Mouse (Mus musculus): ENCODE data around the gene Rdh16. TPM values are rescaled to one million over a fixed set of nuclear protein-coding genes. Genes with fewer than 3 reads are reported as not detected.
A peak's percentile ranks its signal among the peaks of the same experiment; 100 is the strongest.
"Not testable (repeated sequence)": the region's sequence is repeated elsewhere in the genome, so short reads cannot be mapped to it uniquely, and the experiment has no call there.

Gene Rdh16
- total RNA-seq, 2 experiments from 2014 or later, result not detected

DNA sequence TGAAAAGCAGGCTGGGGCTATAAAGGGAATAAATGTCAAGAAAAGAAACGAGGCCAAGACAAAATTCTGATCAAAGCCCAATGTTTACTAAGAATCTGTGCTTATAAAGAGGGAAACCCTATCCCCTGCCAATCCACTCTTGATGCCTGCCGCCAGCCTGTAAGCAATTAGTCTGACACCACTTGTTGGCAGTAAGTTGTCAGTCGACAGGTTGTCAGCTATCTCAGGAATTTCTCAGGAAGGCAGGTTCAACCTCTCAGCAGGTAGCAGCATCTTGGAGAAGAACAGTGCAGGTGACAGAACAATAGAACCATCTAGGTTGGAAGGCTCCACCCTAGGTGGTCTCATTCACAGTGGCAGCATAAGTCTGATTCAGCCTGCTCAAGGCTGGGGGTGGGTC, 28.2 kb downstream of the Rdh16 start:
- no peak for ATAC-seq (ENCODE audit: poor library complexity, severe bottlenecking)

DNA sequence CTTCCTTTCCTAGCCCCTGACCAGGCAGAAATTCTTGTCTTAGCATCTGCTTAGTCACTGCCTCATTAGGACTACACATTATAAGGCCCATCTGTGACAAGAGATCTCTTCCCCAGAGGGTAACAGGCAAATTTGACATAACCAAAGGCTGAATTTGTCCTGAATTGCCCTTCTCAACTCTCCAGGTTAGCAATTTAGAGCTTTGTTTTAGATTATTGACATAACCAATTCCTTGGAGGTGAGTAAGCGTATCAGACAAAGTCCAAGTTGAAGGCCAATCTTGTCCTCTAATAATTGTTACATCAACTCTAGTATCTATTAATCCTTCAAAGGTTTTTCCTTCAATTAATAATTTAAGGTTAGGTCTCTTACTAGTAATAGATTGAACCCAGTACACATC, 33.2 kb downstream of the Rdh16 start:
- not testable (repeated sequence) for ATAC-seq (ENCODE audit: poor library complexity, severe bottlenecking)

DNA sequence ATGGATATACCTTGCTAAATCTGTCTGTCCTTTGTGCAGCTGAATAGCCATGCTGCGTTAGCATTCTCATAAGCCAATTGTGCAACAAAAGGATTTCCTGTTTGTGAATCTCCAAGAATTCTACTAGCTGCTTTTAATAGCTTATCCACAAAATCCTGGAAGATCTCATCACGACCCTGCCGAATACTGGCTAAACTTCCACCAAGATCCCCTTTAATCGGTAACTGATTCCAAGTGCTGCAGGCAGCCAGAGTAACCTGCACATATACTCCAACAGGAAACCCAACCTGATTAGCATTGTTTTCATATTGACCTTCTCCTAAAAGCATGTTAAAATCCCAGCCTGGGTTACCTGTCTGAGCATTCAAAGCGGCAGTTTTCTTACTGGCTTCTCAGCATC, 34.3 kb downstream of the Rdh16 start:
- no peak for ATAC-seq (ENCODE audit: poor library complexity, severe bottlenecking)

DNA sequence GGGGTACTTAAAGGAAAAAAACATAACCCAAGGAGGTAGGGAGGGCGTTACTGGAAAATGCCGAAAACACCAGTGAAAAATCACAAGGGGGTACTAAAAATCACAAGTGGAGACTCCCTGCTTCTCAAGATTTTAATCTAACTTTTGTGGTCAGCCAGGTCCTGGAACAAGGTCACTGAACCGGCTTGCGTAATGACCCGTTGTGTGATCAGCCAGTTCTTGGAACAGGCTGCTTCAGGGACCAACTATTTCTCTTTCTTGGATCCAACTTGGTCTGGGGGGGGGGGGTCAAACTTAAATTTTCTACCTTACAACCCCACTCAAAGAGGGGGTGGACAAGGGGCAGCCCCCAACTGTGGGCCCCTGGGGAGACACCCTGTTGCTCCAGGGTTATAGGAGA, 36.8 kb downstream of the Rdh16 start:
- ATAC-seq (ENCODE audit: poor library complexity, severe bottlenecking), result not testable (repeated sequence)

DNA sequence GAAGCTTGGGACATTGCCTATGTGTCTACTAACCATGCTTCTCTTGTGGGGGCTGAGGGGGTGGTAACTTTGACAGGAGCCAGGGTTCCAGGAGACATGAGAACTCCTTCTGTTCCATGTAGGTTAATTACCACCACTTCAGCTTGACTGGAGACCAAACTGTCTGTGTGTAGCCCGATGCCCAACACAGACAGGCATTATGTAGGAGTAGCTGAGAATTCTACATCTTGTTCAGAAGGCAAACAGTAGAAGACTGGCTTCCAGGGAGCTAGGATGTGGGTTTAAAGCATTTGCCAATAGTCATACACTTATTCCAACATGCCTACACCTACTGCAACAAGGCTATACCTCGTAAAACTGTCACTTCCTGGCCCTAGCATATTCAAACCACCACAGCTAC, 37.6 kb downstream of the Rdh16 start:
- ATAC-seq (ENCODE audit: poor library complexity, severe bottlenecking), result no peak

DNA sequence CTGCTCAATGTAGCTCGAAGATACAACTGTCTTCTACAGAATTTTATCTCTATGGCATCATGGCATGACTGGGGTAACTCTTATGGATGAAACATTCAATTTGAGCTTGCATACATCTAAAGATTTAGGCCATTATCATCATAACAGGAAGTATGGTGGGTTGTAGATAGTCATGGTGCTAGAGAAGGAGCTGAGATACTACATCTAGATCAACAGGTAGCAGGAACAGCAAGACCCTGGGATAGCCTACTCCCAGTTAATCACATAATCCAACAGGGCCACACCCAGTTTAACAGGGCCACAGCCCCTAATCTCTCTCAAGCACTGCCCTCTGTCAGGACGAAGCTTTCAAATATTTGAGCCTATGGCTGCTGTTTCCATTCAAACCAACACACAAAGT, 39.8 kb downstream of the Rdh16 start:
- no peak for ATAC-seq (ENCODE audit: poor library complexity, severe bottlenecking)

DNA sequence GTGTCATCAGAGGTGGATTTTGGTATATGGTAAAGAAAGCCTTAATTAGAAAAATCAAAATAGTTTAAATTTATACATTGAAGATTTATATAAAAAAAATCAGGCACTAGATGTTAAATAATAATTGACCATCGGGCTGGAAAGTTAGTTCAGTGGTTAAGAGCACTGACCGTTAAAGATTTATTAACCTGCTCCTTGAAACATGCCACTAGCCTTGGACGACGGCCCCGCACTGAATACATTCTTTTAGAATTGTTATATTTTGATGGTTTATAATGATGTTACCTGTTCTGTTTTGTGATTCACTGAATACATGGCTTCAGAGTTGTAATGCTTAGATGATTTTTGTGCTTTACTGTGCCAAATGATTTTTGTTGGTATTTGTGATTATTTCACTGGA, 45.0 kb downstream of the Rdh16 start:
- not testable (repeated sequence) for ATAC-seq (ENCODE audit: poor library complexity, severe bottlenecking)

DNA sequence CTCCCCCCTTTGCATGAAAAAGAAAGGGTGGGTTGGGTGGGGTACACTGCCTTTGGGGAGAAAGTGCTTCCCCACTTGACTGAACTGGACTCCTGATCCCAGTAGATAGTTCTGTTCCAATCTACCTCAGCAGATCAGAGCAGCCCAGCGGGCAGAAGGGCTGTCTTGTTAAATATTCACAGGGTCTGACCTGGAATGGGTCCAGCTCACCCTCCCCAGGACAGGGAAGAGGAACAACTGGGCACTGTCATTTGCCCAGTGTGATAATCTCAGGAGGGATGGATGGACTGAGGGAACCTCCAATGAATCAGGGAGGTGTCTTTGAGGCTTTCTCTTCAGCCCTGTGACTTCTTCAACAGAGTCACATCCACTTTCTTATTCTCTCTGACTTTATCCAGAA, 47.1 kb downstream of the Rdh16 start:
- ATAC-seq (ENCODE audit: poor library complexity, severe bottlenecking), result no peak

DNA sequence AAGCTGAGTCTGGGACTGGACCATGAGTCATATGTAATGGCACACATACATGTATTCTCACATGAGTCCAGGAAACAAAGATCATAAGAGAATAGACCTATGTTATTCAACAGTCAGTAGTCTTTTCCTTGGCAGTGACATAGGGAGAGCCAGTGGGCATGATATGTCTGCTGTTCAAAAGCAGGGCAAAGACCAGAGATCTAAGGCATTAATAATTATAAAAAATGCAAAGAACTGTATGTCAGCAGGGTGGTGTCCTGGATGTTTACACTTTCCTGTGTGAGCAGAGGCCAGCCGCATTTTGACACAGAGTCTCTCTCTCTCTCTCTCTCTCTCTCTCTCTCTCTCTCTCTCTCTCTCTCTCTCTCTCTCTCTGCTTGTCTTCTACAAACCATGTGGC, 48.7 kb downstream of the Rdh16 start, which contains the start of gene Rdh19:
Gene Rdh19 (plus strand): TSS at position 301 of the 400 bp plus-strand sequence.
- no peak for ATAC-seq (ENCODE audit: poor library complexity, severe bottlenecking)

DNA sequence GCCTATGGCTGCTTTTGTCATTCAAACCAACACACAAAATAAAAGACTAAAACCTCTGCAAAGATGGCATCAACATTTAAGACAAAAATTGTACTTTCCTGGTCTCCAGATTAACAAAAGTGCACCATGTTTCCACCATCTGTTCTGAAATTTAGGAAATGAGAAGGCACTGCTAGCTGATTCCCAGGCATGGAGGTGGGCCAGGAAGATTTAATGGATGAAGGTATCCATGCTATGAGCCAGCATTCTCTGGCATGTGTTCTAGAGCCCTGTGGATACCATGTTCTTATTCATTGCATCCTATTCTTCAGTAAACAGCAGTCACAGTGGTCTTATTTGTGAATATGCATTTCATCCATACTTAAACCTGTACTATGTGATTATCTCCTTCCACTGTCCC, 55.4 kb downstream of the Rdh16 start:
- ATAC-seq (ENCODE audit: poor library complexity, severe bottlenecking), result no peak

DNA sequence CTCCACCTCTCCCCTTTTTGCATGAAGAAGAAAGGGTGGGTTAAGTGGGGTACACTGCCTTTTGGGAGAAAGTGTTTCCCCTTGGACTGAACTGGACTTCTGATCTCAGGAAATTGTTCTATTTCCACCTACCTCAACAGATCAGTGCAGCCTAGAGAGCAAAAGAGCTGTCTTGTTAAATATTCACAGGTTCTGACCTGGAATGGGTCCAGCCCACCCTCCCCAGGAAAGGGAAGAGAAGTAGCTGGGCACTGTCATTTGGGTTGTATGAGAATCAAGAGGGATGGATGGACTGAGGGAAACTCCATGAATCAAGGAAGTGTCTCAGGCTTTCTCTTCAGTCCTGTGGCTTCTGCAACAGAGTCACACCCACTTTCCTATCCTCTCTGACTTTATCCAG, 64.0 kb downstream of the Rdh16 start:
- no peak for ATAC-seq (ENCODE audit: poor library complexity, severe bottlenecking)

DNA sequence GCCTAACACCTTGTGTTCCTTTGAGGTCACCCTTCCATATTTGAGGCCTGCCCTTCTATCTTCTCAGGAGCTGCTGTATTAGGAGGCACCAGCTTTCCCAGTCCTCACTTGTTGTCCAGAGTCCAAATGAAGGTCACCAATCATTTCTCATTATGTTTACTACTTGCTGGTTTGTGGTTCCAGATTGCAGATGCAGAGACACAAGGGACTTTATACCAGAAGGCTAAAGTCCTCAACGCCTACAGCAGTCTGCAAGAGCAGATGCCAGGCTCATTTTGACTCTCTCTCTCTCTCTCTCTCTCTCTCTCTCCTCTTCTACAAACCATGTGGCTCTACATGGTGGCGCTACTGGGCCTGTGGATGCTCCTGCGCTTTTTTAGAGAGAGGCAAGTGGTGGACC, 65.3 kb downstream of the Rdh16 start, which contains the start of gene Rdh16f2:
Gene Rdh16f2 (plus strand): TSS at position 243 of the 400 bp plus-strand sequence.
- no peak for ATAC-seq (ENCODE audit: poor library complexity, severe bottlenecking)

DNA sequence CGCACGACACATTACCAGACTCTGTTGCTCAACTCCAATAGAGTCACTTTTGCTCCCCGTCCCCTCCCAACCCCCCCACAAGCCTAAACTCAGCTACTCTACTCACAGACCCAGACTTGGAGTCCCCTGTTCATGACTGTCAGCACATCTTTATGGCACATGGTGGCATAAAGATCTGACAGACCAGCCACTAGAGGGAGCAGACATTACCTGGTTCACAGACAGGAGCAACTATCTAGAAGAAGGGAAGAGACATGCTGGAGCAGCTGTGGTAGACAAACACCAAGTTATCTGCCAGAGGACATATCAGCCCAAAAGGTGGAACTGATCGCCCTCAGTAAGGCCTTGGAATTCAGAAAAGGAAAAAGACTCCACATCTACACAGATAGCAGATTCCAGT, 71.5 kb downstream of the Rdh16 start:
- ATAC-seq (ENCODE audit: poor library complexity, severe bottlenecking), result no peak

DNA sequence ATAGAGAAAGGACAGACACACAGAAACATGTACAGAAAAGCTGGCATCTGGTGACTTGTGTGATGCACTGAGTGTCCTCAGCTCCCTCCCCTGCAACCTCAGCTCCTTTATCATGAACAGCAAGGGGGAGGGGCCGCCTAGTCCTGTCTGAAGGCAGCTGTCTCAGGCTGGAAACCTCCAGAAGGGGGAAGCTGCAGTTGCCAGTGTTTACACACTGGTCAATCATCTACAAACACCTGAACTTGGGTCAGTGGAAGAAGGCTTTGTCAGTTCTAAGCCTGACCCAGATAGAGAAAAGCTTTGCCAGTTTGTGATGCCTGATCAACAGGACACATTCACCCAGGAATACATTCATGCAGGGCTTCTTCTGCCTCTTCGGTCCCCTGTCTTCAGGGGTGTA, 76.7 kb downstream of the Rdh16 start:
- no peak for ATAC-seq (ENCODE audit: poor library complexity, severe bottlenecking)

DNA sequence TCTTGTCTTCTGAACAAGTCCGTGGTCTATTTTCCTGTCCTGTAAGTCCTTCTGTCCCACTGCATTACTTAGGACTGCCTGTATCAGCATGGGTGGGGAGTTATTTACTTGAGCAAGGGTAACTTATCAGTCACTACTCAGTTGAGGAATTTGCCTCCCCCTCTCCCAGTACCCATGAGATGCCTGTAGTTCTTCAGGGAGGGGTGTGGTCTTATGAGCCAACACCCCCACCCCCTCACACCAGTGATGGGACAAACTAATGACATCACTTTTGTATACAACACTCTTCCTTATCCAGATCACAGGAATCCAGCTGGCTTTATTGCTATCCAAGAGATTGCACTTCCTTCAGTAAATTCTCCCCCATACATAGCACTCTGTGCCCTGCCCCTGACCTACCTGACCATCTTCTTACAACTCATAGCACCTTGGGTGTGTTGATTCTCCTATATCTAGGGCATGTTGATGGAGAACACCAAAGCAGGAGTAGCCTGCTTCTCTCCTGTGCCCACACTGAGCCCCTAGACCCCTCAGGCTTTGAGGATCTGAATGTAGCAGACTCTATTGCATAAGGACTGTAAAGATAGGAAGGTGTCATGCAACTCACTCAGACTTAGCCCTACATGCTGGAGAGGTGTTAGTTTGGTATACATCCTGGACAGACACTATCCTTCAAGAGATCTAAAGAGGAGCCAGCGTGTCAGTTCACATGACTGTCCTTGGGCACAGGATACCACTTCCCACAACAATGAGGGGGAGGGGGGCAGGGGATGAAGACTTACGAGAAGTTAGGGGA, 77.5 kb downstream of the Rdh16 start:
- no peak for ATAC-seq (ENCODE audit: poor library complexity, severe bottlenecking)

DNA sequence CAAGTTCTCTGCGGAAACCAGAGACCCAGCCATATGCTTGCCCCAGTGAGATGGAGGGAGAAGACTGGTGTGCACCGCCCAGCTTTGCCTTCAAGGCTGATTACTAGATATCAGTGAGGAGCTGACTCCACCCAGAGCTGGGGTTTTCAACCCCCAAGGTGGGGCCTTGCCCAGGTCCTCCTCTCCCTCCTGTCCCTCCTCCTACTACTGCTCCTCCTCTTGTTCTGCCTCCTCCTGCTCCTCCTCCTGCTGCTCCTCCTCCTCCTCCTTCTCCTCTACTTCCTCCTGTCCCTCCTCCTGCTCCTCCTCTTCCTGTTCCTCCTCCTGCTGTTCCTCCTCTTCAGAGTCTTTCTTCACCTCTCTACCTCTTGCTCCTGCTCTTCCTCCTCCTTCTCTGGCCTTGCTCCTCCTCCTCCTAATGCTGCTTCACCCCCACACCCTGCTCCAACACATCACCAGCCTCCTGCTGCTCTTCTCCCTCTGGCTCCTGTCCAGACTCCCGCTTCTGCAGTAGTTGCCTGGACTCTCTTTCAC, 78.3 kb downstream of the Rdh16 start:
- ATAC-seq (ENCODE audit: poor library complexity, severe bottlenecking), result no peak

DNA sequence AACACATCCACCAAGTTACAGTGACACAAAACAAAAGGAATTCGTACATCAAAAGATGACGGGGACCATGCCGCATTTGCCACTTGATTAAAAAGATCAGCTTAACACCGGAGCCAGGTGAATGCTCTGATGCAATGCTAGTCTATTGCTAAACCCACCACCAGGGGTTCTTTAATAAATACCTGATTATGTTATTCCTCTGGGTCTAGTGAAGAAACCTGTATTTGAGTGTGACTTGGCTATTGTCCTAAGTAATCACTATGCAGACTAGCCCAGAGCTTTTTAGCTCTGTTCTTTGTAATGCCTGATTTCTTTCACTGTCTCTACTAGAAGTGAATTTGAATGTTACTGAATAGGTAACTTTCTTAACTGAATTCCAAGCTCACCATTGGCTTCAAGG, 80.1 kb downstream of the Rdh16 start:
- ATAC-seq (ENCODE audit: poor library complexity, severe bottlenecking), result no peak

DNA sequence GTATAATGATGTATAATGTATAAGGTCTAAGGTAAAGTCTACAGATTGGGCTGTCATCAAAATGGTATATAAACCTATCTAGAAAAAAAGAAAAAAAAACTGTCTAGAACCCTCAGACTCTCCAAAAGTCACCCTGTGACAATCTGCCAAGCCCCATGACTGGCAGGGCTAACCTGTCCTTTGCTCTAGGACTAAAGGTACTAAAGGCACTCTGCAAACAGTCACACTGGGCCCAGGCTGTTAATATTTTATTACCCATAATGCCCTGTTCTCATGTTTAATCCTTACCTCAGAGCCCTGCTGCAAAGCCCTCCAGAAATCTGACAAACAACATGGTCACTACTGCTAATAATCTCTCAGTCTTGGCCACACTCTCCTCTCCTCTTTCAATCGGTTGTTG, 85.6 kb downstream of the Rdh16 start:
- no peak for ATAC-seq (ENCODE audit: poor library complexity, severe bottlenecking)

DNA sequence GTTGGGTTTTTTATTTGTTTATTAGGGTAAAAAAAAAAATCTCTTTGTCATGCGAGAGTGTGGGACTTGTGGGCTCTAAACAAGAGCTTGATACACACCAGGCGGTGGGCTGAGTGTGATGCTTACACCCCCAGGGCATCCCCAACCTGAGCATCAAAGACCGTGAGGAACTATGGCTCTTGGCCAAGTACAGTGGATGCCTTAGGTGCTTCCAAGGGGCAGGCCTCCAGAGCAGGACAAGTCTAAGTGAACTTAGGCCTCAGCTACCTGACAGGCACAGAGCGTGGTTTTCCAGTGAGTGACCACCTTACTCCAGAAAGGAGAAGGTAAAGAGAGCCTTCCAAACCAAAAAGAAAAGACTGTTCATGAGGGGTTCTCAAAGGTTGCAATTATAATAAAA, 86.0 kb downstream of the Rdh16 start:
- no peak for ATAC-seq (ENCODE audit: poor library complexity, severe bottlenecking)

DNA sequence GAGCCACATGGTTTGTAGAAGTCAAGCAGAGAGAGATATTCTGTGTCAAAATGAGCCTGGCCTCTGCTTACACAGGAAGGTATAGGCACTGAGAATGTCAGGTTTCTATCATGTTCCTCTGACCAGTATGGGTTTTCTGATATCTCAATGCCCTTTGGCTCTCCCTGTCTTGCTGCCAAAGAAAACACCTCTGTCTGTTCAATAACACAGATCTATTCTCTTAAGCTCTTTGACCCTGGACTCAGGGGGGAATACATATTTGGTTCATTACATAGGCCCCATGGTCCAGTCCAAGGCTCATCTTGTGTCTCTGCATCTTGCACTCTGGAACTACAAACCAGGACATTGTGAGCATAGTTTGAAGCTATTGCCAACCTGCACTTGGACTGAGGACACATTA, 87.7 kb downstream of the Rdh16 start, which contains the start of gene Rdh7:
Gene Rdh7 (minus strand): TSS at position 213 of the 400 bp plus-strand sequence.
- no peak for ATAC-seq (ENCODE audit: poor library complexity, severe bottlenecking)

DNA sequence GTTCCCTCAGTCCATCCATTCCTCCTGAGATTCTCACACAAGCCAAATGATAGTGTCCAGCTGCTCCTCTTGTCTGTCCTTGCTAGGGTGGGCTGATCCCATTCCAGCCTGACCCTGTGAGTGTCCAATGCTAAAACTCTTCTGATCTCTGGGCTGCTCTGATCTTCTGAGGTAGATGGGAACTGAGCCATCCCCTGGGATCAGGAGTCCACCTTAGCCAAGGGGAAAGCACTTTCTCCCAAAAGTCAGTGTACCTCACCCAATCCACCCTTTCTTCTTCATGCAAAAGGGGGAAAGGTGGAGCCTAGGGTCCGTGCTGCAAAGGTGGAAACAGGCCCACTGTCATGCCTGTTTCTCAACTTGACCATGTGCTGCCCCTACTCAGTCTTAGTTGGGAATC, 90.5 kb downstream of the Rdh16 start:
- no peak for ATAC-seq (ENCODE audit: poor library complexity, severe bottlenecking)

DNA sequence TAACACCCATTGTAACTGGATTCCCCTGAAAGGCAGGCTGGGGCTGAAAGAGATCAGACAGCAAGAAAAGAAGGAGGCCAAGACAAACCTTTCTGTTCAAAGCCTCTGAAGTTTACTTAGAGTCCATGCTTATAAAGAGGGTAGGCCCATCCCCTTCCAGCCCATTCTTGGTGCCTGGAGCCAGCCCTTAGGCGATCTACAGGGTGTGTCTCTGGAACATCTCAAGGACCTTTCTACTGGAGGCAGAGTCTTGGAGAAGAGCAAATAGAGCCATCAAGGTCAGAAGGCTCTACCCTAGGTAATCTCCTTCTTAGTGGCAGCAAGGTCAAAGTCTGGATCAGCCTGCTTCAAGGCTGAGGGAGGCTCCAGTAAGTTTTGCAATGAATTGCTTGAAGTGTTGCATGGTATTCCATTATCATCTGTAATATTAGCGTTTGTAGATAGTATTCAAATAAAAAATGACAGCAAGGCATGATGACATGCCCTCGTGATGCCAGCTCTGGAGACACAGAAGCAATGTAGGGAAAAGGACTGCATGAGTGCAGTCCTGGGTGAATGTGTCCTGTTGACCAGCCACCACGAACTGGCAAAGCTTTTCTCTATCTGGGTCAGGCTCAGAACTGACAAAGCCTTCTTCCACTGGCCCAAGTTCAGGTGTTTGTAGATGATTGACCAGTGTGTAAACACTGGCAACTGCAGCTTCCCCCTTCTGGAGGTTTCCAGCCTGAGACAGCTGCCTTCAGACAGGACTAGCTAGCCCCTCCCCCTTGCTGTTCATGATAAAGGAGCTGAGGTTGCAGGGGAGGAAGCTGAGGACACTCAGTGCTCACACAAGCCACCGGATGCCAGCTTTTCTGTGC, 92.4 kb downstream of the Rdh16 start:
- peak; percentile 78 for ATAC-seq (ENCODE audit: poor library complexity, severe bottlenecking)
